Mouse (Mus musculus) testis, postnatal 10 days (tissue): ENCODE results near the gene Pcdh20.

ENCODE experiments used
- DNase-seq: peaks from one replicate; pipeline ENCODE4 v3.0.0; 2021; ENCODE audit warnings: low spot score

Gene Pcdh20

DNA sequence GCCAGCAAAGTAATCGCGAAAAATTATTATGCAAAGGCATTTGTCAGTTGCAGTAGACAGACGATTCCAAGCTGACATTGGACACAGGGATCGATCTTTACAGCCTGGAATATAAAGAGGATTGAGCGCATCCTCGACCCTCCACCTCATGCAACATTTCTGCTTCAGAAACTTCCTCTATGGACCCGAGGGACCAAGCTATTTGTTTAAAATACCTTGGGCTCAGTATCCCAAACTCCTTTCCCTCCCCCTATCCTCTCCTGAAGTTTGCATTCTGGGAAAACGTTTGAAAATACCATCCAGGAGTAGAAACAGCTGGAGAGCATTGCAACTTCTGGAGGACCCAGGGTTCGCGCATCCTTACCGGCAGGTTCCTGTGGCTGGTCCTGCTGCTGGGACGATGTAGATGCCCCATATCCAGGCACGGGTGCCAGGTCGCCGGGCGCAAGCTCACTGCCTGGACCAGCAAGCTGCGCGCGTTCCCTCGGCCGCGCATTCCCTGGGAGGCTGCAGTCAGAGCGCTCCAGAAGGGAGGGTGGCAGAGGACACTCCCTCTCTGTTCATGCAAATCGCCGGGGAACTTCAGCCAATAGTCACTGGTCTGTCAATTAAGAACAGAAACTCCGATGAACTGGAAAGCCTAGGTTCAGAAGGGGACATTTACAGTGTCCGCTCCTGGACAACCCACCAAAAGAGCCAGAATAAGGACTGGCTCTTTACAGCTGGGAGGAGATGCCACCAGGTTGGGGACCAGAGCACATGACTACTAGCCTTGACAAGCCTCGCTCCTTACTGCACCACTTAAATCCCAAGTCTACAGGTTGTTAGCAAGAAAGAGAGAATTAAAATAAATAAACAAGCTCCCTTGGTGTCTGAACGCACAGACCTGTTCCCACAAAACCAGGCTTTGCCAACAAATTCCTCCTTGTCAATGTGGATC, at the start of gene Pcdh20:
Gene Pcdh20, minus strand, starts transcription at position 902 of the 940 bp plus-strand sequence.
- DNase-seq, result peak; percentile 43

DNA sequence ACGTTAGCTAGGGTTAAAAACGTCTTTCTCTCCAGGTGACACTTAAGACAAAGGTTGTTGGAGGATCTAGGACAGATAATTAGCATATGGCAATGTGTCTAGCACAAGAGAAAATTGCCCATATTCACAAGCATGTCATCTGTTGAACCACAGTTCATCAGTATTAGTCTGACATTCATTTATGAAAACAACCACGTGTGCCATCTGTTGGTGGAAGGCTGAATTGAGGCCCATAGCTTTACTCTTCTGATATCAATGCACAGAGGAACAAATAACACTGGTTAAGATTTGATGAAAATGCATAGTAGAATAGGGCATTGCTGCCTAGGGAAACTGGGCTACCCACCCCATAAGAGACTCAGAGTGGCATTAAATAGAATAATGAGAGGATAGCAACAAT, 8.7 kb upstream of the Pcdh20 start:
- DNase-seq, result no peak

DNA sequence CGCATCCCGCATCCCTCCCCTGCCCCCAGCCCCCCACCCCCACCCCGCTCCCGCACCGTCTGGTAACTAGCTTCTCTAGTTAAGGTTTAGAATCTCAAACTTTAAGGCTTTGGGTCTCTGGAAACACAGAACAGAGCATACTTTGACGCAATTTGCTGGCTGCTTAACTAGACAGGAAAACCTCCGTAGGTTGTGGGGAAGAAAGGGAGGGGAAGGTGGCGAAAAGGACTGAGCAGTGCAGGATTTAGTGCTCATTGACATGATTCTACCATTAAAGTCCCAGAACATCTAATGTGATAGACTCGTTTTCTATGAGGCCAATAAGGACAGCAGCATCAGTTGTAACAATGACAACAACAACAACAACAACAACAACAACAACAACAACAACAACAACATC, 1.2 kb downstream of the Pcdh20 start:
- DNase-seq, result no peak

DNA sequence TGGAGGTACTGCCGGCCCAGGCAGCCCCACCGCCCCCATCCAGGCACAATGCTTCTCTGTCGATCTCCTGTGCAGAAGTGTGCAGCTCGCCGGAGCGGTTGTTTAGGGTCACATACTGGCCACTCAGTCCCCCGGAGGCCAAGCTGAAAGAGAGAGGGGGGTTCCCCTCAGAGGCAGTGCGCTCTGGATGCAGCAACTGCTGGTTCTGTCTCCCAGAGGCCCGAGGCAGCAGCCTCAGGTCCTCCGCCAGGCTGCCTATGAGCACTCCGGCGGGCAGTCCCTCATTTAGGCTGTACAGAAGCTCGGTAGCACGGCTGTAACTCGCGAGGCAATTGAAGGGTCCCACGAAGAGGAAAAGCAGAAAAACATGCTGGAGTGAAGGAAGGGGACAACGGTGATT, 1.8 kb downstream of the Pcdh20 start:
- no peak for DNase-seq

DNA sequence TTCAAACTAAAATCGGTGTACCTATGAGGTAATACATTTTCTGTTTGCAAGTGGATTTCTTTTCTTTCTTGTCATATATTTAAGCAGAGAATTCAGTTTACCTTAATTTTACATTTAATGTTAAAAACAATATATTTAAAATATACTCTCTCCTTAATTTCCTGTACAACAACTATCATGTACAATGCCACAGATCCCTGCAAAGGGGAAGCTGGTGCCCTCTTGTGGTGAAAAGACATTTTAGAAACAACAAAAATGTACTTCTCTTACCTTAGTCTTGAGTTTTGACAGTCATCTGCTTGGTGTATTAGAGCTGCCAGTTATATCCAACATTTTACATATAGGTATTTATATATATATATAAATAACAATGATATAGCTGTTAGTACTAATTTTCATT, 4.8 kb downstream of the Pcdh20 start:
- DNase-seq, result no peak

GRCm38 (mm10) chr14:88464356-88464755, 6.8 kb downstream of the Pcdh20 start:
- no peak for DNase-seq

DNA sequence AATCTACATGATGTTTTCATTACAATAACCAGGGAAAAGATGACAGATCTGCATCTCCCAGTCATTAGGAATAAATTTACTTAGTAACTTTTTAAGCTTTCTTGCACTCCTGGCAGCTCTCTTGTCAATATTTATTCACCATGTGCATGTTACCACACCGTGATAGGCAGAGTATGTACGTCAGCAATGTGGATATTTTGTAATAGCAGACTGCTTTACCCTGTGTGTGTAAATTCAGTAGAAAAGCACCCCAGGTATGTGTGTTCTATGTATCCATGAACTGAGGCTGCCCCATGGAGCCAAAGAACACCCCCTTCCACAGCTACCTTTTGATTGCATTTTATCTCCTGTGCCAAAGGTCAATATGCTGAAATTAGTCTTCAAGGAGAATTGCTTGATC, 7.8 kb downstream of the Pcdh20 start:
- DNase-seq, result no peak

DNA sequence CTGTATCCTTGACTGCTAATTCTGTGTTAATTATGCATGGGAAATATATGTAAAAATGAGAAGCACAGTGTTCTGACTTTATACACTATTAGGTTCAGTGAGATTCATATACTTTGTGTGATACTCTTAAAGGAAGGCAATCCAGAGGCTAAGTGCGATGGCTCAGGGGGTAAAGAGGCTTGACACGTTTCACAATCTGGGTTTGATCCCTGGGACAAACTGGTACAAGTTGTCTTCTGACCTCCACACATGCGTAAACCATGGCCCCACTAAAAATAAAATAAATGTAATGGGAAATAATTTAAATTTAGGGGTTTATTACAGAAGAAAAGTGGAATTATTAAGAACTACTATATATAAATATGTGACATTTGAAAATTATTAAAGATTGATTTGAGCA, 8.3 kb downstream of the Pcdh20 start:
- DNase-seq, result no peak

DNA sequence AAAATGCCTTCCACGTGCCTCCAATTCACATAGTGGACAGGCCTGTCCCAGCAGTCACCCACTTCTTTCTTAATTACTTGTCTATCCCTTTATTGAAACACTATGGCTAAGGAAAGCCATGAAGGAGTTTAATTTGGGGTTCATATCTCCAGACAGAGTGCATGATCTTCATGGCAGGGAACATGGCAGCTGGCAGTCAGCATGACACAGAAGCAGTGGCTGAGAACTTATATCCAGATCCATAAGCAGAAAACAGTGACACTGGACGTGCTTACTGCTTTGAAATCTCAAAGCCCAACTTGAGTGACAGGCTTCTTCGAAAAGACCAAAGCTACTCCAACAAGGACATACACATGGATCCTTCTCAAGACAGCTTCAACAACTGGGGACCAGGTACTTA, 10.5 kb downstream of the Pcdh20 start:
- no peak for DNase-seq

- no peak for DNase-seq
These were observed 27.9 kb downstream of the Pcdh20 start for GRCm38 (mm10) chr14:88443304-88443703.

DNA sequence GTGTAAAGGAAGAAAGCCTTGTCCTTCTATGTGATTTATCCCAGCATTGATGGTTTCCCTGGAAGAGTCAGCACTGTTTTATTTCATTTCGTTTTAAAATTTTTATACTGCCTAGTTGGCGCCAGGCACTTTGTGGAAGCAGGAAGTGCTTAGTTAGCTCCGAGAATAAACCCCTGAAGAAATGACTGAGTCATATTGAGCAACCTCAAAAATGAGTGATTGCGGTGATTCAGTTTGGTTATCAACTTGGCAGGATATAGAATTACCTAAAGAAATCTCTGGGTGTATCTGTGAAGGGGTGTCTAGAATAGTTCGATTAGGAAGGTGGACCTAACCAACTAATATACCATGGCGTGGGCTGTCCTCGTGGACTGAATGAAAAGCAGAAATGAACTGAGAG, 41.8 kb downstream of the Pcdh20 start:
- no peak for DNase-seq

GRCm38 (mm10) chr14:88427370-88427769, 43.8 kb downstream of the Pcdh20 start:
- no peak for DNase-seq
